Mouse (Mus musculus): Measurements from ENCODE around the gene Fgf22.

- TF ChIP-seq CTCF (IDR thresholded peaks at IDR 0.05; ENCODE audit: borderline replicate concordance, control insufficient read depth, extremely low read depth, insufficient read depth, low read length, poor library complexity), result no peak
- TF ChIP-seq POLR2A (IDR thresholded peaks at IDR 0.05; ENCODE audit: control insufficient read depth, extremely low read depth, insufficient read depth, low read length, poor library complexity), result no peak
Measured at GRCm38 (mm10) chr10:79706406-79707094, 48.3 kb upstream of the Fgf22 start.

All from thymus, adult 2 months (tissue).